Mouse (Mus musculus) erythroblast, embryonic 14.5 days (primary cell): ENCODE results near the gene Cdk6.

Experiments
- GATA1 ChIP-seq: IDR thresholded peaks from 2 replicates; pipeline ENCODE4 v1.6.1; 2012; ENCODE audit warnings: low read length, inconsistent platforms, mixed read lengths
- TAL1 ChIP-seq: IDR thresholded peaks from 3 replicates; pipeline ENCODE4 v1.6.1; 2012; ENCODE audit warnings: low read length, inconsistent platforms, mixed read lengths

DNA sequence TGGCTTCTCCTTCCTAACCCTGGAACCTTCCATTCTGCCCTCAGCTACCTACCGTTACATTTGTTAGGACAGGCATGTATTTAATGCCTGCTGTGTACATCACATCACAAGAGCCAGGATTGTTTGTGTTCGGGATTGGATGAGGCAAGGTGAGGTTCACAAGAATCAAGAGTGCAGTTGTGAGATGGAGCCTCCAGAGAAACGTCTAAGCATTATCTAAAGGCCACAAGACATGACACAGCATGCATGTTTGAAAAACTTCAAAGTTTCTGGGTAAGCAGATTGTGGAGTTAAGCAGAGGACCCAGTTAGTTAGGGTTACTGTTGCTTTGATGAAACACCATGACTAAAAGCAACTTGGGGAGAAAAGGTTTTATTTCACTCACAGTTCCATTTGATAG is 122.5 kb downstream of the Cdk6 start:
- TF ChIP-seq TAL1 (no peak), GATA1 (no peak)
